Mouse (Mus musculus) brain, embryonic 14.5 days (tissue): Measurements from ENCODE around the gene Eef1a2.

Source experiments
- CTCF ChIP-seq: fragments of 200-500 bp; IDR thresholded peaks from 2 replicates; pipeline ENCODE4 v1.5.1; 2012; ENCODE audit warnings: inconsistent platforms, mild to moderate bottlenecking, moderate library complexity, borderline replicate concordance; ENCODE audit not compliant: insufficient read depth, insufficient read length; ENCODE audit errors: extremely low read depth
- POLR2A ChIP-seq: fragments of 200-500 bp; IDR thresholded peaks from 2 replicates; pipeline ENCODE4 v1.6.1; 2012; ENCODE audit warnings: mild to moderate bottlenecking, inconsistent platforms, borderline replicate concordance; ENCODE audit not compliant: poor library complexity, insufficient read depth, insufficient read length, severe bottlenecking; ENCODE audit errors: extremely low read depth

DNA sequence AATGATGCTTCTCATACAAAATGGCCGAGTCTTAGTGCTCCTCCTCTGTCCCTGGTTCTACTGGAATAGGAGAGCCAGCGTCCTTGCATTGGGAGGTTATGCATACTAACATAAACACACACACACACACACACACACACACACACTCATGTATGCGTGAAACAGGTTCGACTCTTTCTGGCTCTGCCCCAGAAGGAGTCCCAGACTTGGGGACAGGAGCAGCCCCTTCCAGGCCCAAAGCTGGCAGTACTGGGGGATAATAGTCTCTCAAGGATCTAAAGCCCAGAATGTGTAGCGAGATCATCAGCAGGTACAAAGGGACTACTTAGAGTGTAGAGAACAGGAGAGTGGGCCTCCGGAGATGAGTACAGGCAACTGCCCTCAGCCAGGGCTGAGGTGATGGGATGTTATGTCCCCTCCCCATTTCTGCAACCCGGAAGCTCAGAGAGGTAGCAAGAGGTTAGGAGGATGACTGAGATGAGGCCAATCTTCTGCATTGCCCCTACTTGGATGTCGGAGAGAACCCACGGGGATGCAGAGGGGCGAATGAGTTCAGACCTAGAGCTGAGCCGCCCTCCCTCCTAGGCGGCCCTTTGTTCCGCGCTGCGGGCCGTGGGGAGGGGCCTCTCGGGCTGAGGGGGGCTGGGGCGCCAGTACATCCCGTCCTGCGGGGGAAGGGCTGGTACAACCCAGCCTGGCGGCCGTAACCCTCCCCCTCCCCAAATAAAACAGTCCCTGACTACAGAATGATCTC, 22.8 kb downstream of the Eef1a2 start:
- no peak for TF ChIP-seq CTCF
- peak; percentile 28; the same call in 1 of the 2 replicates for TF ChIP-seq POLR2A
